Mouse (Mus musculus): ENCODE measurements around the gene Gipc3. TPM values are rescaled to one million over a fixed set of nuclear protein-coding genes. Genes with fewer than 3 reads are reported as not detected.

Gipc3 gene
- polyA plus RNA-seq, 1 experiment from 2014 or later, result 0.09 TPM

DNA sequence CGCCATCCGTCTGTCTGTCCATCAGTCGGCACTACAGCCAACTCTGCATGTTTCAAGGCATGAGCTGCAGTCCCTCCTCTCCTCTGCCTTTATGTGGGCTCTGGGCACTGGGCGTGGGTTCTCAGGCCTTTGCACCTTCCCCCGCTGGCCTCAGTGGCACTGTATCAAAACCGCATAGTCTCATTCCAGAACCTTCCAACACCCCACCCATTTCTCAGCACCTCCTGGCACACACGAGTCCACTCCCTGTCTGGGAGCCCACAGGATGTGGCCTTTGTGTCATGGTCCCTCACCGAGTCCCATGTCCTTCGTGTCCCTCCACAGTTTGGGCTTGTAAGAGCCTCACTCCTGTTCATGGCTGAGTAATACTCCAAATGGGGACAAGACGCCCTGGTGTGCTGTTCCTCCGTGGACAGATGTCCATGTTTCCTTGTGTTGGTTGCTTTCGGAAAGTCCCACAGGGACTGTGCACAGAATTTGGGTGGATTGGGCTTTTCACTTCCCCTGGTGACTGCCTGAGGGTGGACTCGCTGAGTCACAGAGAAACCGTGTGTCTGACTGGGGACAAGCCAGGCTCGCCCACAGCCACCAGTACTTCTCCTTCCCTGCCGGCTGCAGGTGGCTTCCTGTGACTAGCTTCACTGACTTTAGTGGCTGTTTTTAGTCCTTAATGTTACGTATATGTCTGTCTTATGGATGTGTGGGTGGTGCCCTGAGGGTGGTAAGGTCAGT is 44.5 kb downstream of the Gipc3 start:
- no peaks in the 10 kb centered on the region for H3K36me3 ChIP-seq (ENCODE audit: insufficient read depth, low read length)
- H3K9me3 ChIP-seq (ENCODE audit: low read length), result no peaks in the 10 kb centered on the region
- H3K9ac ChIP-seq (replicated peaks; ENCODE audit: low read length), result no peak overlapping the region
- ATAC-seq (ENCODE audit: low FRiP score, low TSS enrichment), result no peak
- H3K27ac ChIP-seq (ENCODE audit: low read length), result peak overlapping the region; percentile 87
- H3K4me3 ChIP-seq (ENCODE audit: low read length), result no peak overlapping the region
- H3K4me1 ChIP-seq (ENCODE audit: insufficient read depth, low read length), result peaks cover 82% of the 10 kb centered on the region
- no peaks in the 10 kb centered on the region for H3K27me3 ChIP-seq (ENCODE audit: insufficient read depth, low read length)
- 88% methylated on average over 17 of the region's 17 CpGs for WGBS
- H3K4me2 ChIP-seq (replicated peaks; ENCODE audit: low read depth, low read length), result no peak overlapping the region

DNA sequence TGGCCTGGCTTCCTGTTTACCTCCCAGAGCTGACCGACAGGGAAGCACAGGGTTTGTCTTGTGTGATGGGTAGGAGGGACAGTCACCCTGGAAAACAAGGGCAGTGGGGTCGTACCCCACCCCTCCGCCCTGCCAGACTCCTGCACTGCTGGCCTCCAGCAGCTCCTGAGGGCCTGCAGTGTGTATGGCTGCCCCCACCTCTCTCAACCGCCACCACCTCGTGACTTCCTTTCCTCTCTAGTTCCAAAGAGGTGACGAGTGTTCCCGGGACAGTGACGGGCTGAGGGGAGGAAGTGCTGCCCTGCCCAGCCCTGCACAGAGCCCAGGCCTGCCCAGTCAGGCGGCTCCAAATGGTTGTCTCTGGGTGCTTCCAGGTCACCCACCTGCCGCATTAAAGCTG is 45.2 kb downstream of the Gipc3 start:
- Histone ChIP-seq H3K9me3 (ENCODE audit: low read length) (no peaks in the 10 kb centered on the region), H3K9ac (replicated peaks; ENCODE audit: low read length) (peak overlapping the region; percentile 40; the same call in 1 of the 2 replicates), H3K4me1 (ENCODE audit: insufficient read depth, low read length) (peaks cover 75% of the 10 kb centered on the region), H3K27me3 (ENCODE audit: insufficient read depth, low read length) (no peaks in the 10 kb centered on the region), H3K27ac (ENCODE audit: low read length) (peak overlapping the region; percentile 80), H3K4me2 (replicated peaks; ENCODE audit: low read depth, low read length) (peak overlapping the region; percentile 14), H3K4me3 (ENCODE audit: low read length) (no peak overlapping the region), H3K36me3 (ENCODE audit: insufficient read depth, low read length) (no peaks in the 10 kb centered on the region)
- peak; percentile 43 for ATAC-seq (ENCODE audit: low FRiP score, low TSS enrichment)
- WGBS, result 27% methylated on average over 9 of the region's 10 CpGs

GRCm38 (mm10) chr10:81297246-81297645 is 45.8 kb downstream of the Gipc3 start:
- peak overlapping the region; percentile 40; the same call in 1 of the 2 replicates for H3K9ac ChIP-seq (replicated peaks; ENCODE audit: low read length)
- H3K36me3 ChIP-seq (ENCODE audit: insufficient read depth, low read length), result no peaks in the 10 kb centered on the region
- 0 out of 2 replicates have a peak overlapping the region, but pooled peaks have one; percentile 14 for H3K4me2 ChIP-seq (replicated peaks; ENCODE audit: low read depth, low read length)
- no peak for ATAC-seq (ENCODE audit: low FRiP score, low TSS enrichment)
- no peak overlapping the region for H3K4me3 ChIP-seq (ENCODE audit: low read length)
- no peaks in the 10 kb centered on the region for H3K27me3 ChIP-seq (ENCODE audit: insufficient read depth, low read length)
- H3K4me1 ChIP-seq (ENCODE audit: insufficient read depth, low read length), result peaks cover 70% of the 10 kb centered on the region
- H3K27ac ChIP-seq (ENCODE audit: low read length), result peak overlapping the region; percentile 80
- no peaks in the 10 kb centered on the region for H3K9me3 ChIP-seq (ENCODE audit: low read length)
- WGBS, result 75% methylated on average over 6 of the region's 6 CpGs

DNA sequence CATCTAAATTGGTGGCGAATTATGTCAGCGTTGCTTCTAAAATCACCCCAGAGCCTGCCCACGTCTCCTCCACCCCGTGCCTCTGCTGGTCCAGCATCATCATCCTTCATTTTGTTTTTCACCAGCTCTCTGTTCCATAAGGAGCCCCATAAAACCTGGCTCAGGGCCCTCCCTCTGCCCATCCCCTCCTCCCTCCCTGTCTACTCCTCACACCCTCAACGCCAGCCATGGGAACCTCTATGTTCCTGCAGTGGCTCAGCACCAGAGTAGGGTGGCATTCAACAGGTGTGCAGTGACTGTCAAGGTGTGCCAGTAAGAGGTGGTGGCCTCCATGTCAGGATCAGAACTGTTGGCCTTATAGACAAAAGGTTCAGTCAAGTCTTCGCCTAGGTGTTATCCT is 47.9 kb downstream of the Gipc3 start:
- Histone ChIP-seq H3K4me1 (ENCODE audit: insufficient read depth, low read length) (peaks cover 51% of the 10 kb centered on the region), H3K4me2 (replicated peaks; ENCODE audit: low read depth, low read length) (no peak overlapping the region), H3K9ac (replicated peaks; ENCODE audit: low read length) (no peak overlapping the region)

DNA sequence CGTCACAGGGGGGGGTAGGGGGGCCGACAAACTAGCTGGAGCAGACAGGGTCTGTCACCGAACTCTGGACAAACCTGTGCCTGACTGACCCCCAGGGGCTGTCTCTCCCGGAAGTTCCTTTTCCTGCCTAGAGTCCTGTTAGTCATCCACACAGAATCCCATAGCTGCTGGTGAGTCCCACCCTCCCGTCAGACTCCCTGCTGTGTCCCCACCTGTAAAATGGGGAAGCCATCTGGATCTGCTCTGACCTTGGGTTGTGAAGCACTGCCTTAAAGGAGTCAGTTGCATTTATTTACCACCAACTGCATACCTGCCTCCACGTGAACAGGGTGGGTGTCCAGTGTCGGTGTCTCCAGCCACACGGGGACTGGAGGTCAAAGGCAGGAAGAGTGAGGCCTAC is 48.6 kb downstream of the Gipc3 start:
- Histone ChIP-seq H3K9me3 (ENCODE audit: low read length) (no peaks in the 10 kb centered on the region), H3K27ac (ENCODE audit: low read length) (no peak overlapping the region), H3K4me2 (replicated peaks; ENCODE audit: low read depth, low read length) (peak overlapping the region; percentile 93), H3K9ac (replicated peaks; ENCODE audit: low read length) (peak overlapping the region; percentile 87), H3K4me1 (ENCODE audit: insufficient read depth, low read length) (peaks cover 46% of the 10 kb centered on the region), H3K27me3 (ENCODE audit: insufficient read depth, low read length) (peaks cover 20% of the 10 kb centered on the region; the same call in 1 of the 2 replicates), H3K4me3 (ENCODE audit: low read length) (peak overlapping the region; percentile 94), H3K36me3 (ENCODE audit: insufficient read depth, low read length) (no peaks in the 10 kb centered on the region)
- no peak for ATAC-seq (ENCODE audit: low FRiP score, low TSS enrichment)
- WGBS, result 26% methylated on average over 8 of the region's 8 CpGs

More for the DNA sequence above, 47.9 kb downstream of the Gipc3 start:
- 88% methylated on average over 6 of the region's 6 CpGs for WGBS
- Histone ChIP-seq H3K9me3 (ENCODE audit: low read length) (no peaks in the 10 kb centered on the region), H3K27ac (ENCODE audit: low read length) (no peak overlapping the region), H3K4me3 (ENCODE audit: low read length) (no peak overlapping the region), H3K36me3 (ENCODE audit: insufficient read depth, low read length) (no peaks in the 10 kb centered on the region), H3K27me3 (ENCODE audit: insufficient read depth, low read length) (peaks cover 15% of the 10 kb centered on the region; the same call in 1 of the 2 replicates)
- ATAC-seq (ENCODE audit: low FRiP score, low TSS enrichment), result no peak

GRCm38 (mm10) chr10:81293334-81294030 is 49.6 kb downstream of the Gipc3 start:
- H3K27ac ChIP-seq (ENCODE audit: low read length), result peak overlapping the region; percentile 88
- H3K9me3 ChIP-seq (ENCODE audit: low read length), result no peaks in the 10 kb centered on the region
- peaks cover 40% of the 10 kb centered on the region for H3K4me1 ChIP-seq (ENCODE audit: insufficient read depth, low read length)
- H3K4me3 ChIP-seq (ENCODE audit: low read length), result peak overlapping the region; percentile 94
- H3K36me3 ChIP-seq (ENCODE audit: insufficient read depth, low read length), result no peaks in the 10 kb centered on the region
- H3K4me2 ChIP-seq (replicated peaks; ENCODE audit: low read depth, low read length), result peak overlapping the region; percentile 93
- WGBS, result 2% methylated on average over 25 of the region's 25 CpGs
- peak overlapping the region; percentile 87 for H3K9ac ChIP-seq (replicated peaks; ENCODE audit: low read length)
- peak; percentile 0; the same call in 1 of the 2 replicates for ATAC-seq (ENCODE audit: low FRiP score, low TSS enrichment)
- H3K27me3 ChIP-seq (ENCODE audit: insufficient read depth, low read length), result peaks cover 20% of the 10 kb centered on the region; the same call in 1 of the 2 replicates

DNA sequence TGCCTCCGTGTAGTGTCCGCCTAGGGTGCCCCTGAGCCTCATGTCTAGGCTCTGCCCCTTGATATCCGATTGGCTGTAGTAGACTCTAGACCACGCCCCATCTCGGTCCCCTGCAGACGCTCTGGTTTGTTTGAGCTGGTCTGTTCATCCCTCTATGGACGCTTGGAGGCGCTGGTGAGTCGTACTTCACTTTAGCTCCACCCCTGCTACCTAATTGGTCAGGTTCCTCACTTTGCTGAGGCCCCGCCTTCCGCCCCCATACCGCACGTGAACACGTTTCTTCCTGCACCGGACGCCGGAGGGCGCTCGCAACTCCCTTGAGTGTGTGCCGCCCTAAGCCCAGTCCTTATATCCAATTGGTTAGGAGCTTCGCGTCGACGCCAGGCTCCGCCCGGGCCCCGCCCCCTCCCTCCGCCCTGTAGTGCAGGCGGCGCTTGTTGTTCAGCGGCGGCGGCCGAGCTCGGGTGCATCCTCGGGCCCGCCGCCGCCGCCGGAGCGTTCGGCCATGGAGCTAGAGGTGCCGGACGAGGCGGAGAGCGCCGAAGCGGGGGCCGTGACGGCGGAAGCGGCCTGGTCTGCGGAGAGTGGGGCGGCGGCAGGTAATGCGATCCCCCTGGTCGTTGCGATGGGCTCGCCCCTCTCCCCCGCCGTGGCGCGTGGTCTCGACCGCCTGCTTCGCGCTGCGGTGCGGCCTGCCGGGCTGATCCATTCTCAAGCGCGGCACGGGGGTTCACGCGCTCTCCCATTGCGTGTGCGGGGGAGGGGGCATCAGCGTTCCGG is 50.3 kb downstream of the Gipc3 start, which contains the start of gene Pip5k1c:
TSS of gene Pip5k1c (plus strand) at position 410 of the 780 bp plus-strand sequence.
- H3K9me3 ChIP-seq (ENCODE audit: low read length), result no peaks in the 10 kb centered on the region
- H3K27me3 ChIP-seq (ENCODE audit: insufficient read depth, low read length), result peaks cover 20% of the 10 kb centered on the region; the same call in 1 of the 2 replicates
- H3K27ac ChIP-seq (ENCODE audit: low read length), result peak within 1 kb of the TSS; percentile 88
- H3K9ac ChIP-seq (replicated peaks; ENCODE audit: low read length), result peak within 1 kb of the TSS; percentile 87
- peak within 1 kb of the TSS; percentile 93 for H3K4me2 ChIP-seq (replicated peaks; ENCODE audit: low read depth, low read length)
- ATAC-seq (ENCODE audit: low FRiP score, low TSS enrichment), result peak; percentile 95
- H3K4me1 ChIP-seq (ENCODE audit: insufficient read depth, low read length), result peaks cover 42% of the 10 kb centered on the region
- under 1% methylated on average over 64 of the region's 80 CpGs for WGBS
- H3K4me3 ChIP-seq (ENCODE audit: low read length), result peak within 1 kb of the TSS; percentile 94
- H3K36me3 ChIP-seq (ENCODE audit: insufficient read depth, low read length), result no peaks in the 10 kb centered on the region

GRCm38 (mm10) chr10:81291511-81292104 is 51.5 kb downstream of the Gipc3 start, which contains the start of gene Tjp3:
Gene Tjp3 (minus strand): TSS chr10:81291581.
- Histone ChIP-seq H3K9me3 (ENCODE audit: low read length) (no peaks in the 10 kb centered on the region), H3K27ac (ENCODE audit: low read length) (peak within 1 kb of the TSS; percentile 71), H3K4me3 (ENCODE audit: low read length) (peak within 1 kb of the TSS; percentile 94), H3K4me1 (ENCODE audit: insufficient read depth, low read length) (peaks cover 42% of the 10 kb centered on the region), H3K9ac (replicated peaks; ENCODE audit: low read length) (peak within 1 kb of the TSS; percentile 22), H3K36me3 (ENCODE audit: insufficient read depth, low read length) (no peaks in the 10 kb centered on the region), H3K27me3 (ENCODE audit: insufficient read depth, low read length) (peaks cover 20% of the 10 kb centered on the region; the same call in 1 of the 2 replicates), H3K4me2 (replicated peaks; ENCODE audit: low read depth, low read length) (peak within 1 kb of the TSS; percentile 93)
- no peak for ATAC-seq (ENCODE audit: low FRiP score, low TSS enrichment)
- 65% methylated on average over 9 of the region's 9 CpGs for WGBS

Data from kidney, embryonic 16.5 days (tissue).